Mouse (Mus musculus) lung, adult 2 months (tissue): ENCODE measurements around the gene Plekha5.

Source experiments
- CTCF ChIP-seq: fragments of 200-500 bp; IDR thresholded peaks from 2 replicates; pipeline ENCODE4 v1.5.1; 2011; ENCODE audit warnings: mild to moderate bottlenecking, low read length, control low read depth; ENCODE audit not compliant: insufficient read depth
- POLR2A ChIP-seq: fragments of 200-500 bp; IDR thresholded peaks from 2 replicates; pipeline ENCODE4 v1.6.1; 2011; ENCODE audit warnings: low read depth, mild to moderate bottlenecking, control low read depth, low read length, borderline replicate concordance; ENCODE audit errors: extremely low read depth

DNA sequence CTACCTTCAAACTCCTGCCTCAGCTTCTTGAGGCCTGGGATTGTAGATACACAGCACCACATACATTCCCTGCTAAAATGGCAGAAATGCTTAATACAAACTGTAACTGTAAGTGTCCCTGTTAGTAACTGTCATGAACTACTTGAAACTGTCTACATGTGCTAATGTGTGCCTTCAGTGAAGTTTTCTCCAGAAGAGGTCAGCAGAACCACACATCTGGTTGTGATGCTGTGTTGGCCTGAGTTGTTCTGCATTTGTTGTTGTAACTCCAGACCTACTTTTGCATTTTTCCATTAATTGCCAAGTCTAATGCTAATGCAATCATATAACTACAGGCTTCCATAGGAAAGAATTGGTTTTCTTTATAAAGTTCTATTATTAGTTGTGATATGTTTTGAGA is 222.1 kb downstream of the Plekha5 start:
- TF ChIP-seq POLR2A (no peak), CTCF (no peak)
